20 mouse cellular contexts compared by ENCODE assay signal in the genomic region with DNA sequence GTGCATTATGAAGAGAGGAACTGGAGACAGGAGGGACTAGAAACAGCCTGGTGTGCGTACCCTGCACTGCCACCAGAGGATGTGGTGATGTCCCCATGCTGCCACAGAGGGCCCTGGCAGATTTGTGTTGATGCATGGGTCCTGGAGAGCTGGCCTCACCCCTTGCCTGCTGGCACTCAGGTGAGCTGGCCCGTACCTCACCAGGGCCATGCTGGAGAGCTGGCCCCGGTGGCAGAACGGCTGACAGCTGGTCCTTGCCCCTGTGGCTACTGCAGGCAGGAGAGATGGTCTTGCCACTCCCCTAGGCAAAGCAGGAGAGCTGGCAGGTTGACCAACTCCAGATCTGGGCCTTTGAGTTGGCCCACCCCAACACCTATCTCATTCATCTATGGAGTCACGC. TPM values are rescaled to one million over a fixed set of nuclear protein-coding genes. Genes with fewer than 3 reads are reported as not detected.
DNase-seq lines count a peak whose midpoint lies in the region; ATAC-seq lines count a peak whose summit lies in the region.
"Had no signal": no experiment of that assay in that cellular context is flagged by ENCODE, and none has a peak within 500 bp of the region (broad histone marks: within the 10 kb centered on the region; RNA-seq: fewer than 3 reads in every experiment).

No protein-coding gene starts in this region.

- 76% methylated on average over 5 of the region's 5 CpGs for WGBS in forebrain, embryonic 10.5 days
- WGBS in forebrain, embryonic 16.5 days, result 74% methylated on average over 5 of the region's 5 CpGs
- 77% methylated on average over 5 of the region's 5 CpGs for WGBS in limb, embryonic 12.5 days
- 75% methylated on average over 5 of the region's 5 CpGs for WGBS in limb, embryonic 10.5 days
- 76% methylated on average over 5 of the region's 5 CpGs for WGBS in forebrain, embryonic 13.5 days

- ATAC-seq in forebrain, embryonic 16.5 days, result no peak
- ATAC-seq in limb, embryonic 12.5 days (ENCODE audit: insufficient number of reproducible peaks, insufficient read depth, low FRiP score, low TSS enrichment, low read depth), result peak; percentile 47; the same call in 1 of the 2 replicates
- ATAC-seq in forebrain, embryonic 13.5 days, result peak; percentile 33; the same call in 1 of the 2 replicates

- H3K4me2 ChIP-seq in forebrain, embryonic 16.5 days (ENCODE audit: low read length), result no peak overlapping the region
- H3K4me2 ChIP-seq in limb, embryonic 12.5 days, result no peak overlapping the region
- H3K4me2 ChIP-seq in forebrain, embryonic 13.5 days, result no peak overlapping the region
- H3K4me2 ChIP-seq: embryonic facial prominence, embryonic 15.5 days; liver, embryonic 15.5 days had no signal

- DNase-seq in forebrain, embryonic 10.5 days (ENCODE audit: extremely low spot score, low spot score), result no peak
- DNase-seq in limb, embryonic 10.5 days (ENCODE audit: low spot score), result no peak
- peak; percentile 39 for DNase-seq in cerebellum, adult 11-12 months
- no peak for DNase-seq in lung, postnatal 10 days
- no peak for DNase-seq in left cerebral cortex, adult 8-10 months (ENCODE audit: low spot score in 2 of 2)
- DNase-seq: adrenal gland, postnatal 14 days; heart, adult 2 months; kidney, adult 18-20 months had no signal

- no peak overlapping the region for H3K4me3 ChIP-seq in forebrain, embryonic 10.5 days
- H3K4me3 ChIP-seq in forebrain, embryonic 16.5 days (replicated peaks; ENCODE audit: low read length), result no peak overlapping the region
- H3K4me3 ChIP-seq in limb, embryonic 12.5 days (replicated peaks), result no peak overlapping the region
- H3K4me3 ChIP-seq in limb, embryonic 10.5 days, result no peak overlapping the region
- H3K4me3 ChIP-seq in forebrain, embryonic 13.5 days, result no peak overlapping the region
- H3K4me3 ChIP-seq: embryonic facial prominence, embryonic 15.5 days; heart, adult 2 months; liver, embryonic 15.5 days had no signal

- H3K9me3 ChIP-seq in forebrain, embryonic 10.5 days, result no peaks in the 10 kb centered on the region
- no peaks in the 10 kb centered on the region for H3K9me3 ChIP-seq in forebrain, embryonic 16.5 days (ENCODE audit: control insufficient read depth, low read length)
- no peaks in the 10 kb centered on the region for H3K9me3 ChIP-seq in limb, embryonic 12.5 days
- H3K9me3 ChIP-seq in limb, embryonic 10.5 days (replicated peaks), result no peaks in the 10 kb centered on the region
- H3K9me3 ChIP-seq in forebrain, embryonic 13.5 days (replicated peaks), result no peaks in the 10 kb centered on the region
- H3K9me3 ChIP-seq: embryonic facial prominence, embryonic 15.5 days; liver, embryonic 15.5 days had no signal

- no peaks in the 10 kb centered on the region for H3K27me3 ChIP-seq in forebrain, embryonic 10.5 days (ENCODE audit: poor library complexity, severe bottlenecking)
- no peaks in the 10 kb centered on the region for H3K27me3 ChIP-seq in forebrain, embryonic 16.5 days (replicated peaks; ENCODE audit: control insufficient read depth, insufficient read depth, low read length)
- H3K27me3 ChIP-seq in limb, embryonic 12.5 days, result no peaks in the 10 kb centered on the region
- no peaks in the 10 kb centered on the region for H3K27me3 ChIP-seq in limb, embryonic 10.5 days (ENCODE audit: low read depth, poor library complexity, severe bottlenecking)
- no peaks in the 10 kb centered on the region for H3K27me3 ChIP-seq in forebrain, embryonic 13.5 days
- H3K27me3 ChIP-seq: embryonic facial prominence, embryonic 15.5 days; liver, embryonic 15.5 days had no signal

- no peaks in the 10 kb centered on the region for H3K36me3 ChIP-seq in forebrain, embryonic 10.5 days (replicated peaks)
- no peaks in the 10 kb centered on the region for H3K36me3 ChIP-seq in forebrain, embryonic 16.5 days (ENCODE audit: control insufficient read depth, insufficient read depth)
- no peaks in the 10 kb centered on the region for H3K36me3 ChIP-seq in limb, embryonic 12.5 days
- H3K36me3 ChIP-seq in limb, embryonic 10.5 days, result no peaks in the 10 kb centered on the region
- H3K36me3 ChIP-seq in forebrain, embryonic 13.5 days (ENCODE audit: poor library complexity, severe bottlenecking), result no peaks in the 10 kb centered on the region
- H3K36me3 ChIP-seq: embryonic facial prominence, embryonic 15.5 days; liver, embryonic 15.5 days had no signal

- 0 out of 2 replicates have a peak, but pooled peaks cover 5% of the 10 kb centered on the region for H3K4me1 ChIP-seq in forebrain, embryonic 10.5 days
- H3K4me1 ChIP-seq in forebrain, embryonic 16.5 days (replicated peaks; ENCODE audit: control insufficient read depth, insufficient read depth, low read length), result no peaks in the 10 kb centered on the region
- no peaks in the 10 kb centered on the region for H3K4me1 ChIP-seq in limb, embryonic 12.5 days (replicated peaks)
- peaks cover 6% of the 10 kb centered on the region; the same call in 1 of the 2 replicates for H3K4me1 ChIP-seq in limb, embryonic 10.5 days
- H3K4me1 ChIP-seq in forebrain, embryonic 13.5 days, result no peaks in the 10 kb centered on the region
- H3K4me1 ChIP-seq: embryonic facial prominence, embryonic 15.5 days; liver, embryonic 15.5 days had no signal

- no peak overlapping the region for H3K9ac ChIP-seq in forebrain, embryonic 16.5 days (replicated peaks; ENCODE audit: low read depth, low read length)
- H3K9ac ChIP-seq in limb, embryonic 12.5 days (replicated peaks), result no peak overlapping the region
- H3K9ac ChIP-seq in forebrain, embryonic 13.5 days, result no peak overlapping the region
- H3K9ac ChIP-seq: embryonic facial prominence, embryonic 15.5 days; liver, embryonic 15.5 days had no signal

- H3K27ac ChIP-seq in forebrain, embryonic 10.5 days, result peak overlapping the region; percentile 35; the same call in 1 of the 2 replicates
- no peak overlapping the region for H3K27ac ChIP-seq in forebrain, embryonic 16.5 days (ENCODE audit: low read length)
- no peak overlapping the region for H3K27ac ChIP-seq in limb, embryonic 12.5 days
- no peak overlapping the region for H3K27ac ChIP-seq in limb, embryonic 10.5 days
- H3K27ac ChIP-seq in forebrain, embryonic 13.5 days, result no peak overlapping the region
- H3K27ac ChIP-seq: embryonic facial prominence, embryonic 15.5 days; heart, adult 2 months; liver, embryonic 15.5 days; macrophage had no signal

RNA-seq across cellular contexts. Expression of gene Amtn, which starts 22.7 kb away (rescaled TPM):
- polyA plus RNA-seq in forebrain, embryonic 10.5 days (2016; fragmentation: Nextera tagmentation; extraction: Ambion mirVana), result not detected in 2 replicates
- polyA plus RNA-seq in forebrain, embryonic 16.5 days (2015; fragmentation: Nextera tagmentation; extraction: Ambion mirVana), result not detected in 2 replicates
- not detected in 2 replicates for polyA plus RNA-seq in limb, embryonic 12.5 days (2016; fragmentation: Nextera tagmentation; extraction: Ambion mirVana)
- polyA plus RNA-seq in limb, embryonic 10.5 days (2016; fragmentation: Nextera tagmentation; extraction: Ambion mirVana), result not detected in 2 replicates
- not detected in 2 replicates for polyA plus RNA-seq in forebrain, embryonic 13.5 days (2015; fragmentation: Nextera tagmentation; extraction: Ambion mirVana)
- total RNA-seq in left cerebral cortex, adult 8-10 months (2022), result not detected
- total RNA-seq: adrenal gland, postnatal 14 days; ES-E14; heart, adult 2 months; heart, postnatal 25 days; layer of hippocampus, adult 18-20 months; left cerebral cortex, postnatal 14 days had no signal
- polyA plus RNA-seq: embryonic facial prominence, embryonic 15.5 days; liver, embryonic 15.5 days; macrophage; spleen, adult 2 months; testis, adult 2 months had no signal

RNA-seq across cellular contexts. Expression of gene Ambn, which starts 57.2 kb away (rescaled TPM):
- polyA plus RNA-seq in forebrain, embryonic 10.5 days (2016; fragmentation: Nextera tagmentation; extraction: Ambion mirVana), result 0.16 TPM in 1 of 2 replicates, not detected in the other
- polyA plus RNA-seq in forebrain, embryonic 16.5 days (2015; fragmentation: Nextera tagmentation; extraction: Ambion mirVana), result not detected in 2 replicates
- 1.3 and 2.1 TPM in 2 replicates for polyA plus RNA-seq in limb, embryonic 12.5 days (2016; fragmentation: Nextera tagmentation; extraction: Ambion mirVana)
- polyA plus RNA-seq in limb, embryonic 10.5 days (2016; fragmentation: Nextera tagmentation; extraction: Ambion mirVana), result 0.10 and 0.38 TPM in 2 replicates
- not detected in 2 replicates for polyA plus RNA-seq in forebrain, embryonic 13.5 days (2015; fragmentation: Nextera tagmentation; extraction: Ambion mirVana)
- total RNA-seq in left cerebral cortex, adult 8-10 months (2022), result not detected
- total RNA-seq: adrenal gland, postnatal 14 days; ES-E14; heart, adult 2 months; heart, postnatal 25 days; layer of hippocampus, adult 18-20 months; left cerebral cortex, postnatal 14 days had no signal
- polyA plus RNA-seq: heart, adult 2 months; liver, embryonic 15.5 days; macrophage; spleen, adult 2 months had no signal
